Mouse (Mus musculus) kidney, adult 2 months (tissue): Measurements from ENCODE around the gene Gm21981. TPM values are rescaled to one million over a fixed set of nuclear protein-coding genes. Genes with fewer than 3 reads are reported as not detected.

ENCODE experiments used
- DNase-seq: peaks from one replicate; pipeline ENCODE4 v3.0.0; 2021
- H3K27ac ChIP-seq: fragments of 200-500 bp; 2 replicates; pipeline ENCODE4 v1.5.1; 2012; ENCODE audit warnings: low read depth, low read length, control low read depth, inconsistent platforms; ENCODE audit not compliant: insufficient read depth
- H3K27me3 ChIP-seq: fragments of 200-500 bp; replicated peaks from 2 replicates; pipeline ENCODE4 v1.6.1; 2012; ENCODE audit warnings: mild to moderate bottlenecking, moderate library complexity, low read length, inconsistent platforms; ENCODE audit not compliant: control insufficient read depth, insufficient read depth
- H3K36me3 ChIP-seq: fragments of 200-500 bp; 2 replicates; pipeline ENCODE4 v1.6.1; 2012; ENCODE audit warnings: mild to moderate bottlenecking, moderate library complexity, low read length, inconsistent platforms; ENCODE audit not compliant: control insufficient read depth, insufficient read depth
- H3K4me1 ChIP-seq: fragments of 200-500 bp; 2 replicates; pipeline ENCODE4 v1.6.1; 2011; ENCODE audit warnings: low read length; ENCODE audit not compliant: control insufficient read depth, insufficient read depth
- H3K4me3 ChIP-seq: fragments of 200-500 bp; 2 replicates; pipeline ENCODE4 v1.5.1; 2011; ENCODE audit warnings: mild to moderate bottlenecking, low read depth, low read length, control low read depth; ENCODE audit not compliant: insufficient read depth
- CTCF ChIP-seq: fragments of 200-500 bp; conservative IDR thresholded peaks from 2 replicates; pipeline ENCODE4 v1.5.1; 2011; ENCODE audit warnings: low read depth, mild to moderate bottlenecking, control low read depth, low read length, moderate library complexity, mixed read lengths; ENCODE audit not compliant: insufficient read depth, insufficient read length
- POLR2A ChIP-seq: fragments of 200-500 bp; IDR thresholded peaks from one replicate; pipeline ENCODE4 v1.6.1; 2011; ENCODE audit warnings: low read depth, low read length, control low read depth
- WGBS: fragments of 180-500 bp; shearing (Covaris S2); methylation state at CpG from one replicate; pipeline ENCODE4 v1.1.7; 2018; 5-methylcytosine and 5-hydroxymethylcytosine counted together
- polyA plus RNA-seq: library from polyadenylated mRNA; depleted of rRNA; stranded (reverse); fragments of >200 nt; gene quantifications from 2 replicates; pipeline ENCODE4 v1.2.3, GENCODE M21; 2012

The Gm21981 gene
- polyA plus RNA-seq, 1 experiment, result 1.1 TPM

DNA sequence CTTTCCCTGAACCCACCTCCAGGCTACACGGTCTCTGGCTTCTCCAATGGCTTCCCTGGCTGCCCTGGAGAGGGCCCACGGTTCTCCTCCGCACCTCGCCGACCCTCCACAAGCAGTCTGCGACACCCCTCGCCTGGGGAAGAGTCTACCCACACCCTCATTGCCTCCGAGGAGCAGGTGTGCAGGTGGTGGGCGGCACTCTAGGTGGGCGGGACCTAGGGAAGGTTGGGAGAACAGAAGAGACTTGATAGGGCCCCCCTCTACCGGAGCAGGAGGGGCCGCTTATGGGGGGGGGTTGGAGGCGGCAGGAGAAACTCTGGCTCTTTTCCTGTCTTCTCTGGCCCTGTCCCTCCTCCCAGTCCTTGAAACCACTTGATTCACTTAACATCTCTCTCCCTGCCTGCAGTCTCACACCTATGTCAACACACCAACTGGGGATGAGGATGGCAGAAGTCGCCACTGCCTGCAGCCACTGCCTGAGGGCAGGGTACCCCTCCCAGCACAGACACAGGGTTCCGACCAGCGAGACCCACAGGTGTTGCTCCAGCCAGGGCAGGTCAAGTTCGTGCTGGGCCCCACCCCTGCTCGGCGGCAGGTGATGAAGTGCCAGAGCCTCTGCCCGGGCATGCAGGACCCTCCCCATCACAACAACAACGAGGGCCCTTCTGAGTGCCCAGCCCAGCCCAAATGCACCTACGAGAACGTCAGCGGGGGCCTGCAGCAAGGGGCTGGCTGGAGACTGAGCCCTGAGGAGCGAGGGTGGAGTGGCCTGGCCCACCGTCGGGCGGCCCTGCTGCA is 8.5 kb upstream of the Gm21981 start:
- H3K27ac ChIP-seq, result no peak overlapping the region
- TF ChIP-seq CTCF (no peak), POLR2A (no peak)
- H3K27me3 ChIP-seq, result no peaks in the 10 kb centered on the region
- H3K36me3 ChIP-seq, result no peaks in the 10 kb centered on the region
- DNase-seq, result no peak
- no peak overlapping the region for H3K4me3 ChIP-seq
- WGBS, result 73% methylated on average over 28 of the region's 28 CpGs
- H3K4me1 ChIP-seq, result peaks cover 9% of the 10 kb centered on the region; the same call in 1 of the 2 replicates

DNA sequence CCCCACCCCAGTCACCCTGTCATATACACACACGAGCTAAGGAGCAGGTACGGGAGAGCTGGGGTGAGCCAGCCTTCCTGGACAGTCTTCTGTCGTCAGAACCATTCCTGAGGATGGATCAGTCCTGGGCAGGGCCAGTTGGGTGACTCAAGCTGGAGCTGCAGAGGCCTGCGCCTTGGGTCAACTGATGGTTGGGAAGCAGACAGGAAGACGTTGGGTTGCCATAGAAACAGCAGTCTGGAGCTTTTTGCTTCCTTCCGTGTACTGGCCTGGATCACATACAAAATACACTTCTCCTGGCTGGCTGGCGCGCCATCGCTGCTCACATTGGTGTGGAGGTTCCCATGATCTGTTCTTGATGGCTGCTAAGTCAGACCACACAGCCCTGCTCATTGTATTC is 7.5 kb upstream of the Gm21981 start:
- H3K4me3 ChIP-seq, result no peak overlapping the region
- H3K27ac ChIP-seq, result no peak overlapping the region
- no peak for TF ChIP-seq CTCF
- TF ChIP-seq POLR2A, result no peak
- no peaks in the 10 kb centered on the region for H3K27me3 ChIP-seq
- WGBS, result 80% methylated on average over 9 of the region's 9 CpGs
- no peak for DNase-seq
- peaks cover 10% of the 10 kb centered on the region; the same call in 1 of the 2 replicates for H3K4me1 ChIP-seq
- no peaks in the 10 kb centered on the region for H3K36me3 ChIP-seq

DNA sequence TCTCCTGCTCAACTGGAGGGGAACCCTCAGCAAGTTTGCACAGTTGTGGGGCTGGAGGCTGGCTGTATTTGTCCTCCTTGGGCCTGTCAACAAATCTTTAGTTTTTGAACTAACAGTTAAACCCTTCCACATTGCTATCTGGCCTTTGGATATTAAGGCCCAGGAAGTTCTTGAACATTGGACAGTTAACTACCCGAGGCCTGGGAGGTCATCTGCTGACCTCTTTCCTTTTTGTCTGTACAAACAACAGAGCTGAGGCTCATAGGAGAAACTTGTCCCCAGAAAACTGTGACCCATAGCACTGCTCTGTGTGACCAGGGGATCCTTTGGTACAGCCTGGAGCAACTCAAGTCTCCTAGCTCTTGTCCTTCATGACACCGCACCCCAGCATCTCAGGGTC is 4.8 kb upstream of the Gm21981 start:
- DNase-seq, result peak; percentile 68
- peaks cover 11% of the 10 kb centered on the region; the same call in 1 of the 2 replicates for H3K4me1 ChIP-seq
- H3K4me3 ChIP-seq, result peak overlapping the region; percentile 4; the same call in 1 of the 2 replicates
- no peaks in the 10 kb centered on the region for H3K27me3 ChIP-seq
- whole genome bisulfite sequencing, result 51% methylated on average over 2 of the region's 2 CpGs
- H3K36me3 ChIP-seq, result no peaks in the 10 kb centered on the region
- H3K27ac ChIP-seq, result peak overlapping the region; percentile 70
- TF ChIP-seq POLR2A, result no peak
- TF ChIP-seq CTCF, result no peak

DNA sequence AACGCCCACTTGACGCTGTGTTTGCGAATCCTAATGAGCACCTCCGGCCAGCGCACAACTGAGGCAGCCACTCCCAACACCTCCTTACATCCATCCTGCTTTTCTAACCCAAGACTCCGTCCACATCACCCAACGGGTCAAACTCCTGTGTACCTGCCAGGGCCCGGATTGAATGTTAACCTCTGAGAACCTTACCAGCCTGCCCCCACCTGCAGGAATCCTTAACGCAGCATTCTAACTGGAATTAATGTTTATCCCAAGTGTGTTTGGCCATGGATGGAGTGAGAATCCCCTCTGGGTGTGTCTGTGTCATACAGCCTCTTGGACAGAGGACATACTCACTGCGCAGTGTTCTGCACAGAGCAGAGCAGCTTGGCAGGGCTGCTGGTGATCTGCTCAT is 3.9 kb upstream of the Gm21981 start:
- Histone ChIP-seq H3K4me1 (peaks cover 15% of the 10 kb centered on the region; the same call in 1 of the 2 replicates), H3K36me3 (no peaks in the 10 kb centered on the region), H3K4me3 (peak overlapping the region; percentile 42), H3K27me3 (no peaks in the 10 kb centered on the region), H3K27ac (peak overlapping the region; percentile 61)
- WGBS, result 56% methylated on average over 10 of the region's 10 CpGs
- TF ChIP-seq CTCF (no peak), POLR2A (no peak)
- peak; percentile 93 for DNase-seq

GRCm38 (mm10) chr17:47695337-47695710 is 1.1 kb upstream of the Gm21981 start:
- Histone ChIP-seq H3K36me3 (no peaks in the 10 kb centered on the region), H3K27me3 (no peaks in the 10 kb centered on the region)

GRCm38 (mm10) chr17:47694503-47695336 is 465 bp upstream of the Gm21981 start, which contains the start of gene Prickle4:
TSS of gene Prickle4 (minus strand) at chr17:47694736.
- H3K27me3 ChIP-seq, result no peaks in the 10 kb centered on the region
- TF ChIP-seq CTCF (peak; percentile 74), POLR2A (peak; percentile 31)
- no peaks in the 10 kb centered on the region for H3K36me3 ChIP-seq
- peaks cover 9% of the 10 kb centered on the region; the same call in 1 of the 2 replicates for H3K4me1 ChIP-seq
- peak within 1 kb of the TSS; percentile 43 for H3K27ac ChIP-seq
- H3K4me3 ChIP-seq, result peak within 1 kb of the TSS; percentile 62
- under 1% methylated on average over 82 of the region's 82 CpGs for WGBS
- DNase-seq, result peak; percentile 99

More at GRCm38 (mm10) chr17:47695337-47695710, 1.1 kb upstream of the Gm21981 start:
- Histone ChIP-seq H3K27ac (no peak overlapping the region), H3K4me3 (peak overlapping the region; percentile 62), H3K4me1 (peaks cover 15% of the 10 kb centered on the region; the same call in 1 of the 2 replicates)
- 0% methylated on average over 21 of the region's 23 CpGs for WGBS
- no peak for DNase-seq
- TF ChIP-seq CTCF (no peak), POLR2A (no peak)
